Mouse (Mus musculus) liver, adult (tissue): Measurements from ENCODE around the gene Copa.

Source experiments
- GATA4 ChIP-seq: IDR thresholded peaks from 2 replicates; pipeline ENCODE4 v1.6.1; 2014; ENCODE audit warnings: mild to moderate bottlenecking, low read length; ENCODE audit not compliant: insufficient replicate concordance

Gene Copa

GRCm38 (mm10) chr1:172119100-172119499 is 36.8 kb downstream of the Copa start:
- TF ChIP-seq GATA4: no peak

GRCm38 (mm10) chr1:172119720-172120119 is 37.4 kb downstream of the Copa start:
- no peak for TF ChIP-seq GATA4

GRCm38 (mm10) chr1:172122671-172123070 is 40.3 kb downstream of the Copa start:
- no peak for TF ChIP-seq GATA4

- no peak for TF ChIP-seq GATA4
Measured at GRCm38 (mm10) chr1:172124572-172124971, 42.2 kb downstream of the Copa start.

GRCm38 (mm10) chr1:172126376-172127347 is 44.3 kb downstream of the Copa start, which contains the start of gene Pex19:
Gene Pex19 (plus strand): TSS chr1:172126755.
- TF ChIP-seq GATA4: no peak

GRCm38 (mm10) chr1:172127487-172127886 is 45.2 kb downstream of the Copa start:
- peak; percentile 69; the same call in 1 of the 2 replicates for TF ChIP-seq GATA4

GRCm38 (mm10) chr1:172128563-172128962 is 46.2 kb downstream of the Copa start:
- TF ChIP-seq GATA4: no peak

GRCm38 (mm10) chr1:172129108-172129507 is 46.8 kb downstream of the Copa start:
- no peak for TF ChIP-seq GATA4

- no peak for TF ChIP-seq GATA4
Measured at GRCm38 (mm10) chr1:172129780-172130179, 47.5 kb downstream of the Copa start.

GRCm38 (mm10) chr1:172132319-172132718 is 50.0 kb downstream of the Copa start:
- no peak for TF ChIP-seq GATA4

- TF ChIP-seq GATA4: no peak
Measured at GRCm38 (mm10) chr1:172133535-172133934, 51.2 kb downstream of the Copa start.

- no peak for TF ChIP-seq GATA4
Measured at GRCm38 (mm10) chr1:172134072-172134471, 51.7 kb downstream of the Copa start.

GRCm38 (mm10) chr1:172140160-172140559 is 57.8 kb downstream of the Copa start:
- no peak for TF ChIP-seq GATA4

GRCm38 (mm10) chr1:172140825-172141224 is 58.5 kb downstream of the Copa start:
- TF ChIP-seq GATA4: no peak

GRCm38 (mm10) chr1:172141529-172141928 is 59.2 kb downstream of the Copa start:
- TF ChIP-seq GATA4: no peak

GRCm38 (mm10) chr1:172143570-172143969 is 61.2 kb downstream of the Copa start:
- no peak for TF ChIP-seq GATA4
